Mouse (Mus musculus) liver, adult 2 months (tissue): ENCODE results near the gene Elmo3. TPM values are rescaled to one million over a fixed set of nuclear protein-coding genes. Genes with fewer than 3 reads are reported as not detected.

Experiments used
- DNase-seq: peaks from one replicate; pipeline ENCODE4 v3.0.0-alpha.2; 2011; ENCODE audit warnings: low read depth, low spot score; ENCODE audit errors: extremely low read depth
- H3K27ac ChIP-seq: fragments of 200-500 bp; replicated peaks from 2 replicates; pipeline ENCODE4 v1.5.1; 2012; ENCODE audit warnings: low read depth, mild to moderate bottlenecking, control low read depth, inconsistent platforms, low read length; ENCODE audit not compliant: insufficient read depth
- H3K27me3 ChIP-seq: fragments of 200-500 bp; 2 replicates; pipeline ENCODE4 v1.6.1; 2012; ENCODE audit warnings: mild to moderate bottlenecking, moderate library complexity, low read length, inconsistent platforms; ENCODE audit not compliant: control insufficient read depth, insufficient read depth
- H3K36me3 ChIP-seq: fragments of 200-500 bp; 2 replicates; pipeline ENCODE4 v1.6.1; 2012; ENCODE audit warnings: low read length, inconsistent platforms; ENCODE audit not compliant: control insufficient read depth, insufficient read depth
- H3K4me1 ChIP-seq: fragments of 200-500 bp; 2 replicates; pipeline ENCODE4 v1.6.1; 2011; ENCODE audit warnings: low read length; ENCODE audit not compliant: control insufficient read depth, insufficient read depth
- H3K4me3 ChIP-seq: fragments of 200-500 bp; 2 replicates; pipeline ENCODE4 v1.5.1; 2011; ENCODE audit warnings: low read depth, mild to moderate bottlenecking, control low read depth, low read length, moderate library complexity; ENCODE audit not compliant: insufficient read depth
- H3K79me2 ChIP-seq: fragments of 200-500 bp; 2 replicates; pipeline ENCODE4 v1.6.1; 2012; ENCODE audit warnings: inconsistent platforms, mild to moderate bottlenecking, low read length, moderate library complexity; ENCODE audit not compliant: control insufficient read depth, insufficient read depth
- H3K9ac ChIP-seq: fragments of 200-500 bp; 2 replicates; pipeline ENCODE4 v1.6.1; 2012; ENCODE audit warnings: low read depth, mild to moderate bottlenecking, control low read depth, inconsistent platforms, low read length
- CTCF ChIP-seq: fragments of 200-500 bp; IDR thresholded peaks from 2 replicates; pipeline ENCODE4 v1.5.1; 2011; ENCODE audit warnings: low read depth, low read length, control low read depth
- POLR2A ChIP-seq: fragments of 200-500 bp; IDR thresholded peaks from 2 replicates; pipeline ENCODE4 v1.6.1; 2011; ENCODE audit warnings: low read length, control low read depth; ENCODE audit not compliant: insufficient read depth; ENCODE audit errors: extremely low read depth
- WGBS: fragments of 180-500 bp; shearing (Covaris S2); methylation state at CpG from one replicate; pipeline ENCODE4 v1.1.7; 2018; 5-methylcytosine and 5-hydroxymethylcytosine counted together
- polyA plus RNA-seq: library from polyadenylated mRNA; depleted of rRNA; stranded (reverse); fragments of >200 nt; gene quantifications from 2 replicates; pipeline ENCODE4 v1.2.3, GENCODE M21; 2012; rRNA removed
- total RNA-seq: library from RNA; depleted of rRNA; stranded (reverse); fragments of >200 nt; gene quantifications from 2 replicates; pipeline ENCODE4 v1.2.3, GENCODE M21; 2014; rRNA removed

Gene Elmo3
- total RNA-seq (16.8 and 19.5 TPM in 2 replicates), polyA plus RNA-seq (32.4 and 33.4 TPM in 2 replicates)

GRCm38 (mm10) chr8:105305211-105306145 is at the start of gene Elmo3:
Gene Elmo3 (plus strand): TSS chr8:105305601.
- peak within 1 kb of the TSS; percentile 85 for H3K4me3 ChIP-seq
- WGBS = 7% methylated on average over 30 of the region's 30 CpGs
- H3K4me1 ChIP-seq = peaks cover 5% of the 10 kb centered on the region
- peaks cover 17% of the 10 kb centered on the region for H3K36me3 ChIP-seq
- peak; percentile 74 for DNase-seq
- H3K27me3 ChIP-seq = no peaks in the 10 kb centered on the region
- peak within 1 kb of the TSS; percentile 88 for H3K9ac ChIP-seq
- H3K27ac ChIP-seq = peak within 1 kb of the TSS; percentile 90
- peak; percentile 81 for TF ChIP-seq POLR2A
- TF ChIP-seq CTCF = no peak
- H3K79me2 ChIP-seq = no peaks in the 10 kb centered on the region

- H3K27me3 ChIP-seq = no peaks in the 10 kb centered on the region
- no peak overlapping the region for H3K4me3 ChIP-seq
- no peak for DNase-seq
- peaks cover 6% of the 10 kb centered on the region; the same call in 1 of the 2 replicates for H3K4me1 ChIP-seq
- 80% methylated on average over 7 of the region's 7 CpGs for WGBS
- TF ChIP-seq CTCF = no peak
- peaks cover 6% of the 10 kb centered on the region for H3K36me3 ChIP-seq
- no peak overlapping the region for H3K27ac ChIP-seq
- H3K9ac ChIP-seq = no peak overlapping the region
- H3K79me2 ChIP-seq = no peaks in the 10 kb centered on the region
These were observed 47.9 kb upstream of the Elmo3 start for GRCm38 (mm10) chr8:105257318-105258114.

GRCm38 (mm10) chr8:105258911-105259720 is 46.3 kb upstream of the Elmo3 start:
- Histone ChIP-seq H3K79me2 (peaks cover 4% of the 10 kb centered on the region; the same call in 1 of the 2 replicates), H3K27me3 (no peaks in the 10 kb centered on the region), H3K4me1 (peaks cover 4% of the 10 kb centered on the region; the same call in 1 of the 2 replicates), H3K4me3 (peak overlapping the region; percentile 12; the same call in 1 of the 2 replicates), H3K9ac (no peak overlapping the region), H3K27ac (no peak overlapping the region), H3K36me3 (no peaks in the 10 kb centered on the region)
- TF ChIP-seq CTCF (no peak), POLR2A (no peak)
- 41% methylated on average over 55 of the region's 55 CpGs for WGBS
- DNase-seq = no peak

- DNase-seq = no peak
- H3K4me3 ChIP-seq = peak overlapping the region; percentile 12; the same call in 1 of the 2 replicates
- 11% methylated on average over 30 of the region's 30 CpGs for WGBS
- H3K36me3 ChIP-seq = no peaks in the 10 kb centered on the region
- no peak overlapping the region for H3K9ac ChIP-seq
- H3K4me1 ChIP-seq = peaks cover 4% of the 10 kb centered on the region; the same call in 1 of the 2 replicates
- TF ChIP-seq POLR2A (no peak), CTCF (peak; percentile 95)
- no peak overlapping the region for H3K27ac ChIP-seq
- no peaks in the 10 kb centered on the region for H3K27me3 ChIP-seq
- peaks cover 7% of the 10 kb centered on the region; the same call in 1 of the 2 replicates for H3K79me2 ChIP-seq
These were observed 45.6 kb upstream of the Elmo3 start for GRCm38 (mm10) chr8:105259721-105260320.
